ENCODE assay signal across 8 mouse cellular contexts in genomic region chr2:165885225-165885950, GRCm38 (mm10). TPM values are rescaled to one million over a fixed set of nuclear protein-coding genes. Genes with fewer than 3 reads are reported as not detected.
A peak's percentile ranks its signal among the peaks of the same experiment; 100 is the strongest.
DNase-seq lines count a peak whose midpoint lies in the region; ATAC-seq and TF ChIP-seq lines count a peak whose summit lies in the region.

No protein-coding gene starts in this region.

- TF ChIP-seq CTCF in left cerebral cortex, adult 2 months (IDR thresholded peaks at IDR 0.05): no peak

- DNase-seq in cerebellum, adult 11-12 months: peak; percentile 66
- DNase-seq in cerebellum, postnatal 4 days (ENCODE audit: low spot score in 2 of 2): no peak
- DNase-seq in cerebellum, adult 9-11 months: peak; percentile 71
- DNase-seq in frontal cortex, postnatal 10 days (ENCODE audit: low spot score in 2 of 2): peak; percentile 67 to 74
- DNase-seq in left cerebral cortex, adult 2 months (ENCODE audit: extremely low spot score in 1 of 2, low spot score in 2 of 2): peak in 1 of 2 experiments; percentile 66
- peak; percentile 56 to 71 for DNase-seq in spleen, adult 18-20 months

- 10% methylated on average over 12 of the region's 17 CpGs for WGBS in hindbrain, embryonic 16.5 days

- intact Hi-C loops in left cerebral cortex, adult 2 months (cut with DNase I): loop anchor here (2.0 kb wide), 1 partner anchor 29 kb away; no protein-coding TSS in a partner anchor

- no peak overlapping the region for H3K4me3 ChIP-seq in hindbrain, embryonic 16.5 days (ENCODE audit: low read length)
- H3K4me3 ChIP-seq in left cerebral cortex, adult 2 months: no peak overlapping the region
- H3K4me3 ChIP-seq in megakaryocyte, embryonic 14.5 days (replicated peaks): peak overlapping the region; percentile 93

- H3K9me3 ChIP-seq in hindbrain, embryonic 16.5 days (ENCODE audit: control insufficient read depth, low read length): no peaks in the 10 kb centered on the region
- no peaks in the 10 kb centered on the region for H3K9me3 ChIP-seq in megakaryocyte, embryonic 14.5 days

- H3K9ac ChIP-seq in hindbrain, embryonic 16.5 days (ENCODE audit: low read depth, low read length): peak overlapping the region; percentile 79

- no peaks in the 10 kb centered on the region for H3K36me3 ChIP-seq in hindbrain, embryonic 16.5 days (ENCODE audit: control insufficient read depth, insufficient read depth, low read length)
- peaks cover 27% of the 10 kb centered on the region for H3K36me3 ChIP-seq in megakaryocyte, embryonic 14.5 days (replicated peaks; ENCODE audit: low read length)

- H3K27me3 ChIP-seq in hindbrain, embryonic 16.5 days (replicated peaks; ENCODE audit: control insufficient read depth, insufficient read depth, low read length): no peaks in the 10 kb centered on the region
- no peaks in the 10 kb centered on the region for H3K27me3 ChIP-seq in megakaryocyte, embryonic 14.5 days (replicated peaks)

- peak overlapping the region; percentile 100 for H3K27ac ChIP-seq in hindbrain, embryonic 16.5 days (ENCODE audit: low read depth, low read length)
- H3K27ac ChIP-seq in left cerebral cortex, adult 2 months: peak overlapping the region; percentile 100

- ATAC-seq in hindbrain, embryonic 16.5 days: peak; percentile 29

- peaks cover 87% of the 10 kb centered on the region for H3K4me1 ChIP-seq in hindbrain, embryonic 16.5 days (ENCODE audit: control insufficient read depth, insufficient read depth, low read depth, low read length)
- H3K4me1 ChIP-seq in megakaryocyte, embryonic 14.5 days: peaks cover 95% of the 10 kb centered on the region

- peak overlapping the region; percentile 43; the same call in 1 of the 2 replicates for H3K4me2 ChIP-seq in hindbrain, embryonic 16.5 days (ENCODE audit: low read length)

RNA-seq across cellular contexts. Expression of gene Zmynd8, which starts 13.4 kb away (rescaled TPM):
- 64.3 and 66.4 TPM in 2 replicates for polyA plus RNA-seq in hindbrain, embryonic 16.5 days (2015; fragmentation: Nextera tagmentation; extraction: Ambion mirVana)
- total RNA-seq in left cerebral cortex, adult 2 months (2021): 100 to 1,000 TPM; 182 to 188 TPM
- 41.0 and 57.7 TPM in 2 replicates for polyA plus RNA-seq in megakaryocyte, embryonic 14.5 days (2012; ENCODE audit: insufficient read depth, low replicate concordance)

Comparison
In these comparisons a context has a peak if more than half of its experiments do, and no peak if none do; other contexts are left out.
1. DNase-seq: peak in cerebellum, adult 11-12 months (single experiment), cerebellum, adult 9-11 months (single experiment), frontal cortex, postnatal 10 days (2 of 2) and spleen, adult 18-20 months (2 of 2); none in cerebellum, postnatal 4 days (0 of 2).